Mouse (Mus musculus): ENCODE measurements around the gene Gm17606. TPM values are rescaled to one million over a fixed set of nuclear protein-coding genes. Genes with fewer than 3 reads are reported as not detected.
"Not testable (repeated sequence)": the region's sequence is repeated elsewhere in the genome, so short reads cannot be mapped to it uniquely, and the experiment has no call there.

The Gm17606 gene
- polyA plus RNA-seq, 1 experiment from 2014 or later = not detected

GRCm38 (mm10) chr14:54607226-54607625 lies 33.5 kb upstream of the Gm17606 start:
- no peak for ATAC-seq
- WGBS = 64% methylated on average over 8 of the region's 8 CpGs
- Histone ChIP-seq H3K27ac (no peak overlapping the region), H3K4me1 (peaks cover 19% of the 10 kb centered on the region), H3K27me3 (no peaks in the 10 kb centered on the region), H3K4me3 (no peak overlapping the region), H3K9me3 (replicated peaks) (no peaks in the 10 kb centered on the region), H3K36me3 (ENCODE audit: poor library complexity, severe bottlenecking) (peaks cover 16% of the 10 kb centered on the region; the same call in 1 of the 2 replicates), H3K9ac (no peak overlapping the region; the same call in 1 of the 2 replicates), H3K4me2 (no peak overlapping the region)

GRCm38 (mm10) chr14:54609245-54609644 lies 31.5 kb upstream of the Gm17606 start:
- Histone ChIP-seq H3K36me3 (ENCODE audit: poor library complexity, severe bottlenecking) (peaks cover 31% of the 10 kb centered on the region), H3K9me3 (replicated peaks) (no peaks in the 10 kb centered on the region), H3K4me1 (peaks cover 10% of the 10 kb centered on the region; the same call in 1 of the 2 replicates), H3K9ac (no peak overlapping the region), H3K4me2 (no peak overlapping the region), H3K27ac (no peak overlapping the region), H3K4me3 (no peak overlapping the region), H3K27me3 (no peaks in the 10 kb centered on the region)
- 79% methylated on average over 4 of the region's 4 CpGs for WGBS
- no peak for ATAC-seq

GRCm38 (mm10) chr14:54609962-54610361 lies 30.8 kb upstream of the Gm17606 start:
- no peak for ATAC-seq
- Histone ChIP-seq H3K4me3 (no peak overlapping the region), H3K27me3 (no peaks in the 10 kb centered on the region), H3K36me3 (ENCODE audit: poor library complexity, severe bottlenecking) (peaks cover 39% of the 10 kb centered on the region), H3K9me3 (replicated peaks) (no peaks in the 10 kb centered on the region), H3K4me1 (0 out of 2 replicates have a peak, but pooled peaks cover 4% of the 10 kb centered on the region), H3K9ac (no peak overlapping the region), H3K4me2 (no peak overlapping the region), H3K27ac (no peak overlapping the region)
- WGBS = 69% methylated on average over 4 of the region's 4 CpGs

- peak overlapping the region; percentile 22; the same call in 1 of the 2 replicates for H3K27ac ChIP-seq
These were observed 30.1 kb upstream of the Gm17606 start for GRCm38 (mm10) chr14:54610648-54611047.

GRCm38 (mm10) chr14:54614130-54614529 lies 26.6 kb upstream of the Gm17606 start:
- not testable (repeated sequence) for H3K27ac ChIP-seq; H3K9ac ChIP-seq; H3K27me3 ChIP-seq; H3K4me3 ChIP-seq; H3K4me2 ChIP-seq; ATAC-seq; H3K9me3 ChIP-seq (replicated peaks)
- Histone ChIP-seq H3K36me3 (ENCODE audit: poor library complexity, severe bottlenecking) (peaks cover 54% of the 10 kb centered on the region), H3K4me1 (peaks cover 19% of the 10 kb centered on the region)
- 93% methylated on average over 16 of the region's 16 CpGs for WGBS

More at GRCm38 (mm10) chr14:54610648-54611047, 30.1 kb upstream of the Gm17606 start:
- H3K27me3 ChIP-seq = no peaks in the 10 kb centered on the region
- 81% methylated on average over 6 of the region's 6 CpGs for WGBS
- peaks cover 7% of the 10 kb centered on the region; the same call in 1 of the 2 replicates for H3K4me1 ChIP-seq
- no peaks in the 10 kb centered on the region for H3K9me3 ChIP-seq (replicated peaks)
- no peak overlapping the region for H3K9ac ChIP-seq
- ATAC-seq = no peak
- no peak overlapping the region for H3K4me3 ChIP-seq
- peaks cover 45% of the 10 kb centered on the region for H3K36me3 ChIP-seq (ENCODE audit: poor library complexity, severe bottlenecking)
- no peak overlapping the region for H3K4me2 ChIP-seq

- Histone ChIP-seq H3K4me1 (peaks cover 19% of the 10 kb centered on the region), H3K27ac (no peak overlapping the region), H3K36me3 (ENCODE audit: poor library complexity, severe bottlenecking) (peaks cover 45% of the 10 kb centered on the region), H3K4me2 (peak overlapping the region; percentile 78), H3K27me3 (no peaks in the 10 kb centered on the region), H3K4me3 (peak overlapping the region; percentile 84), H3K9ac (no peak overlapping the region), H3K9me3 (replicated peaks) (no peaks in the 10 kb centered on the region)
- 90% methylated on average over 16 of the region's 16 CpGs for WGBS
- ATAC-seq = no peak
These were observed 24.4 kb upstream of the Gm17606 start for GRCm38 (mm10) chr14:54616226-54616825.

GRCm38 (mm10) chr14:54617152-54617896 lies 23.4 kb upstream of the Gm17606 start:
- Histone ChIP-seq H3K4me1 (peaks cover 19% of the 10 kb centered on the region), H3K27me3 (no peaks in the 10 kb centered on the region), H3K9me3 (replicated peaks) (no peaks in the 10 kb centered on the region), H3K27ac (peak overlapping the region; percentile 63), H3K4me3 (peak overlapping the region; percentile 84), H3K9ac (peak overlapping the region; percentile 88), H3K36me3 (ENCODE audit: poor library complexity, severe bottlenecking) (peaks cover 37% of the 10 kb centered on the region), H3K4me2 (peak overlapping the region; percentile 78)
- 2% methylated on average over 38 of the region's 38 CpGs for WGBS
- peak; percentile 57 for ATAC-seq

GRCm38 (mm10) chr14:54617897-54618365 lies 22.8 kb upstream of the Gm17606 start, which contains the start of gene Psmb5:
TSS of gene Psmb5 (minus strand) at chr14:54618022.
- Histone ChIP-seq H3K9me3 (replicated peaks) (no peaks in the 10 kb centered on the region), H3K4me3 (peak within 1 kb of the TSS; percentile 84), H3K4me1 (peaks cover 19% of the 10 kb centered on the region), H3K36me3 (ENCODE audit: poor library complexity, severe bottlenecking) (peaks cover 32% of the 10 kb centered on the region), H3K27me3 (no peaks in the 10 kb centered on the region), H3K4me2 (peak within 1 kb of the TSS; percentile 78), H3K9ac (peak within 1 kb of the TSS; percentile 88), H3K27ac (peak within 1 kb of the TSS; percentile 63)
- ATAC-seq = peak; percentile 92
- under 1% methylated on average over 25 of the region's 25 CpGs for WGBS

GRCm38 (mm10) chr14:54621133-54621532 lies 19.6 kb upstream of the Gm17606 start, which contains the start of gene Psmb11:
TSS of gene Psmb11 (plus strand) at chr14:54621433.
- H3K4me3 ChIP-seq = no peak within 1 kb of the TSS
- H3K27me3 ChIP-seq = no peaks in the 10 kb centered on the region

GRCm38 (mm10) chr14:54623334-54623733 lies 17.4 kb upstream of the Gm17606 start:
- no peak for ATAC-seq
- no peak overlapping the region for H3K9ac ChIP-seq
- no peak overlapping the region for H3K4me2 ChIP-seq
- no peaks in the 10 kb centered on the region for H3K9me3 ChIP-seq (replicated peaks)
- H3K4me3 ChIP-seq = no peak overlapping the region
- no peaks in the 10 kb centered on the region for H3K36me3 ChIP-seq (ENCODE audit: poor library complexity, severe bottlenecking)
- no peak overlapping the region for H3K27ac ChIP-seq
- 89% methylated on average over 6 of the region's 6 CpGs for WGBS
- no peaks in the 10 kb centered on the region for H3K27me3 ChIP-seq
- H3K4me1 ChIP-seq = no peaks in the 10 kb centered on the region

More at GRCm38 (mm10) chr14:54621133-54621532, 19.6 kb upstream of the Gm17606 start, which contains the start of gene Psmb11:
- Histone ChIP-seq H3K4me1 (peaks cover 13% of the 10 kb centered on the region), H3K36me3 (ENCODE audit: poor library complexity, severe bottlenecking) (peaks cover 3% of the 10 kb centered on the region), H3K9ac (no peak within 1 kb of the TSS), H3K27ac (no peak within 1 kb of the TSS), H3K9me3 (replicated peaks) (no peaks in the 10 kb centered on the region), H3K4me2 (no peak within 1 kb of the TSS)
- ATAC-seq = no peak
- 90% methylated on average over 1 of the region's 1 CpGs for WGBS

GRCm38 (mm10) chr14:54624976-54625375 lies 15.8 kb upstream of the Gm17606 start:
- no peak overlapping the region for H3K27ac ChIP-seq
- H3K4me2 ChIP-seq = no peak overlapping the region
- no peaks in the 10 kb centered on the region for H3K4me1 ChIP-seq
- no peak for ATAC-seq
- H3K27me3 ChIP-seq = no peaks in the 10 kb centered on the region
- H3K9ac ChIP-seq = no peak overlapping the region; the same call in 1 of the 2 replicates
- 76% methylated on average over 10 of the region's 10 CpGs for WGBS
- no peak overlapping the region for H3K4me3 ChIP-seq
- no peaks in the 10 kb centered on the region for H3K9me3 ChIP-seq (replicated peaks)
- H3K36me3 ChIP-seq (ENCODE audit: poor library complexity, severe bottlenecking) = peaks cover 4% of the 10 kb centered on the region; the same call in 1 of the 2 replicates

- 75% methylated on average over 5 of the region's 5 CpGs for WGBS
- no peak for ATAC-seq
- no peak overlapping the region for H3K27ac ChIP-seq
- no peak overlapping the region for H3K4me3 ChIP-seq
- peaks cover 35% of the 10 kb centered on the region for H3K36me3 ChIP-seq (ENCODE audit: poor library complexity, severe bottlenecking)
- H3K27me3 ChIP-seq = no peaks in the 10 kb centered on the region
- H3K9ac ChIP-seq = no peak overlapping the region
- H3K4me1 ChIP-seq = no peaks in the 10 kb centered on the region
- no peak overlapping the region for H3K4me2 ChIP-seq
- no peaks in the 10 kb centered on the region for H3K9me3 ChIP-seq (replicated peaks)
These were observed 12.6 kb upstream of the Gm17606 start for GRCm38 (mm10) chr14:54628103-54628502.
